Mouse (Mus musculus) kidney, postnatal 25 days (tissue): ENCODE data around the gene Eif2s1.

Experiments used
- DNase-seq, 2 experiments: peaks; one replicate each; pipeline ENCODE4 v3.0.0; 2021; ENCODE audit warnings: mixed read lengths in 2 of 2

Eif2s1 gene

GRCm38 (mm10) chr12:78861496-78862253, at the start of gene Eif2s1, which contains the start of gene Atp6v1d:
Eif2s1 (plus strand) TSS chr12:78861819.
Atp6v1d (minus strand) TSS chr12:78861638.
- peak; percentile 98 to 100 for DNase-seq

DNA sequence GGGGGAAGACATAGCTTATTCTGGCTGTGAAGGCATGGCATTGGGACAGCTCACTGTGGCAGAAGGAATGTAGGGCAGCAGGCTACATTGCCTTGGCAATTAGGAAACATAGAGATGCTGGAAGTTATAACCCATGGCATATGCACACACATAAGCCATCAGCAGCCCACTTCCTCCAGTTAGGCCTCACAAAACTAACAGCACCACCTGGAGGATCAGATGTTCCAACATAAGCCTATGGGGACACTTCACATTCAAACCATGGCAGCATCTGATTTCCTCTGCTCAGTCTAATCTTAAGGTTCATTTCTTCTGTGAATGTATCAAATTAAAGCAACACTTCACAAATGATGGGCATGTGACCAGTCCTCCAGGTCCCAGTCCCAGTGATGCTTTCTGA, 47.2 kb upstream of the Eif2s1 start:
- DNase-seq = peak in 1 of 2 experiments; percentile 35

GRCm38 (mm10) chr12:78834496-78834895, 27.1 kb upstream of the Eif2s1 start:
- DNase-seq = no peak

GRCm38 (mm10) chr12:78839906-78840305, 21.7 kb upstream of the Eif2s1 start:
- peak; percentile 44 to 55 for DNase-seq

GRCm38 (mm10) chr12:78842429-78842828, 19.2 kb upstream of the Eif2s1 start:
- DNase-seq = no peak

- no peak for DNase-seq
These were observed 13.4 kb upstream of the Eif2s1 start for GRCm38 (mm10) chr12:78848246-78848645.

- DNase-seq = peak; percentile 31 to 60
These were observed 611 bp upstream of the Eif2s1 start for GRCm38 (mm10) chr12:78860921-78861495.

- DNase-seq = no peak
These were observed 673 bp downstream of the Eif2s1 start for GRCm38 (mm10) chr12:78862254-78862730.

DNA sequence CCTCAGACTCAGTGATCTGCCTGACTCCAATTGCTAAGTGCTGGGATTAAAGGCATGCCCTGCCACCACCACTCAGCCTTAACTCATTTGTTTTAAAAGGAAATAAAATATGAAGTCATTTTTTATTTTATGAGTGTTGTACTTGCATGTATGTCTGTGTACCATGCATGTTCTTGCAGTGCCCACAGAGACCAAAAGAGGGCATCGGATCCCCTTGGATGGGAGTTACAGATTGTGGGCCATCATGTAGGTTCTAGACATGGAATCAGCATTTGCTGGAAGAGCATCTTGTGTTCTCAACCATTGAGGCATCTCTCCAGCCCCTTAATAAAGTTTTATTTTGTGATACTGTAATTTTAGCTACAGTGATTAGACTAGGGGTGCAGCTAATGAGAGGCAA, 3.8 kb downstream of the Eif2s1 start:
- DNase-seq = peak; percentile 29 to 33

- no peak for DNase-seq
These were observed 6.5 kb downstream of the Eif2s1 start for GRCm38 (mm10) chr12:78868115-78868514.

- no peak for DNase-seq
These were observed 13.0 kb downstream of the Eif2s1 start for GRCm38 (mm10) chr12:78874581-78874980.

DNA sequence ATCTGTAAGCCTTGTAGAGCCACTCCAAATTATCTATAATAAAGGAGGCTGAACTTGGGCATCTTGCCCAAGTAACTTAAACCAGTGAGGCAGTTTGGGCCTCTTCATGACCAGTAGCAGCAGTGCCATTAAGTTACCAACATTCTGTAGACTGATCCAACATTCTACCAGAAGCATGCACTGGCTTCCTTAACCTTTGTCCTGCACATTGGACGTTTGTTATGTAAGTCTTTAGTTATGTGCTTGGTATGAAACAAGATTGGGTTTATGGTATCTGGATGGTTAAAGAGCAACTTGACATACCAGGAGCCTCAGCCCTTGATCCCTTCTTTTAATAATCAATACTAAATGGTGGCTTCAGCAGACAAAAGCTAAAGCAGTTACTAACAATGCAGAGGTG, 28.4 kb downstream of the Eif2s1 start:
- no peak for DNase-seq

GRCm38 (mm10) chr12:78891149-78891548, 29.5 kb downstream of the Eif2s1 start:
- no peak for DNase-seq

- DNase-seq = no peak
These were observed 36.2 kb downstream of the Eif2s1 start for GRCm38 (mm10) chr12:78897861-78898260.

- DNase-seq = no peak
These were observed 39.8 kb downstream of the Eif2s1 start for GRCm38 (mm10) chr12:78901467-78901866.

DNA sequence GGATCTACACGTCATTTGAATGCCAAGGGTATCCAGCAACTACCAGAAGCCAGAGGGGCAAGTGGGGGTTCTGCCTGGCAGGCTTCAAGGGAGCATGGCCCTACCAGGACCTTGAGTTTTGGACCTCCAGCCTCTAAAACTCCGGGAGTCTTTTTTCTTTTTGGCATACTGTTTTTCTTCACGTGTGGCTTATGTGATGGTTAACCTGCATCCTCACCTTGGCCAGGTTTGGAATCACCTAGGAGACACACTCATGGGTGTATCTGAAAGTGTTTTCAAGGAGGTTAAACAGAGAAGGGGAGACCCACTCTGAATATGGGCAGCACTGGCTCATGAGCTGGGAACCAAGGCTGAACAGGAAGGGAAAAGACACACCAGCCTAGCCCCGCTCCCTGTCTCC, 41.7 kb downstream of the Eif2s1 start:
- DNase-seq = no peak

GRCm38 (mm10) chr12:78904499-78904898, 42.9 kb downstream of the Eif2s1 start:
- DNase-seq = no peak

GRCm38 (mm10) chr12:78906707-78907162, 45.1 kb downstream of the Eif2s1 start, which contains the start of gene Plek2:
Plek2 (minus strand) TSS chr12:78906964.
- DNase-seq = peak; percentile 80 to 90

GRCm38 (mm10) chr12:78908081-78908605, 46.5 kb downstream of the Eif2s1 start:
- DNase-seq = peak in 1 of 2 experiments; percentile 9

DNA sequence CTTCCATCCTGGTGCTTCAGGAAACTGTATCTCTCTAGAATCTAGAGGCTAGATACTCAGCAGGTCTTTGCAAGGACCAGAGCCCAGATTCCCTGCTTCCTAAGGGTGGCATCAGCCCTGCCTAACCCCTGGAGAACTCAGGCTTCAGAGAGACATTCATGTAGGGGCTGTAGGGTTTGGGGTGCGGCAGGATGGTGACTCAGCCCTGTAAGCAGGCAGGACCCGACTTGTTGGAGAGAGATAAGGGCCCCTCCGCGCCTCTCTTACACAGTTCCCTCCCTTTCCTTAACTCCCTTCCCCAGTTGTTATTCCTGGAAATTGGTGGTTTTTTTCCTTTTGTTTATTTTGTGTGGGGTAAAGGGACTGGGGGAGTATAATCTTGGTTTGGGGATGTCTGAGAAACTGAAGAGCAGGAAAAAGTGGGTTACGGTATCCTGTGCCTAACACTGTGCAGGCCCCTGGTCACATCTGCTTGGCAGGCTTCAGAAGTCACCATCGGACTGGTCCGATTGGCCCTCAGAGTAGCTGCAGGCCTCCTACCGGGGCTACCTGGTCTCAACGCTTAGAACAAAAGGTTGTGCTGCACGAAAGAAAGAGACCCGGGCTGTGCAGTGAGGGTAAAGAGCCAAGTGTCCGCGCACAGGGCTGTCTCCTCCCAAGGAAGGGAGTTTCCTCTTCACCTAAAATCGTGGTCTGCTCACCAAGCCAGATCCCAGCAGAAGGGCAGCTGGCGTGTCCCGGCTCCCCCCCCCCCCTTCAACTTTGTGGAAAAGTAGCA, 49.3 kb downstream of the Eif2s1 start:
- DNase-seq = no peak

DNA sequence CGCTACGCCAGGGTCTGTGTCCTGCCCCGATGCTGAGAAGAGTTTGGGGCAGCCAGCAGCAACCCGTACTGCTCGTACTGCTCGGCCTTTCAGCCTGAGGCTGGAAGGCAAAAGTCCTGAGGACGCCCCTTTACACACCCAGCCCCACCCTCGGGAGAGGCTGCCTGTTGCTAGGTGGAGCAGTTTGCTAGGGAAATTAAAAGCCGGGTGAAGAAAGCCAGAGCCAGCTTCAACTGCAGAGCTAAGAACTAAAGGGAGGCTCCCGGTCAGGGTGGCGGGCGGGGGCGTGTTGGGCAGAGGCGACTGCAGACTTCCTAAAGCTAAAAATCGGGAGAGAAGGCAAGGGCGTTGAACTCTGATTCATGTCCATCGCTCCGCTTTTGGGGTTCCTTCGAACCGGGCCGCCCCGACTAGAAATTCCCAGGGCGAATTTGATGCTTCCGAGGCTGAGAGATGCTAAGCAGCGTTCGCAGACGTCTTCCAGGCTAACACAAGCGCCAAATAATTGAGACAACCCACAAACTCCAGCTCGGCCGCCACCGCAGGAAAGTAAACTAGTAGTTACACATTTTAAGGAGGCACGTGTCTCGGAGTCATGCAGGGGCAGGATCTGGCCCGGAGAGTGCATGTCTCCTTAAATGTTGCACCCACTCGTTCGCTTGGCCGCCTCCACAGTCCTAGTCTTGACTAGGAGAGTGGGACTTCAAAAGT, 50.2 kb downstream of the Eif2s1 start:
- DNase-seq = peak; percentile 37 to 65

GRCm38 (mm10) chr12:78914458-78914857, 52.8 kb downstream of the Eif2s1 start:
- DNase-seq = no peak
